Mouse (Mus musculus): Measurements from ENCODE around the gene Vps11.
"Not testable (repeated sequence)": the region's sequence is repeated elsewhere in the genome, so short reads cannot be mapped to it uniquely, and the experiment has no call there.

The Vps11 gene

DNA sequence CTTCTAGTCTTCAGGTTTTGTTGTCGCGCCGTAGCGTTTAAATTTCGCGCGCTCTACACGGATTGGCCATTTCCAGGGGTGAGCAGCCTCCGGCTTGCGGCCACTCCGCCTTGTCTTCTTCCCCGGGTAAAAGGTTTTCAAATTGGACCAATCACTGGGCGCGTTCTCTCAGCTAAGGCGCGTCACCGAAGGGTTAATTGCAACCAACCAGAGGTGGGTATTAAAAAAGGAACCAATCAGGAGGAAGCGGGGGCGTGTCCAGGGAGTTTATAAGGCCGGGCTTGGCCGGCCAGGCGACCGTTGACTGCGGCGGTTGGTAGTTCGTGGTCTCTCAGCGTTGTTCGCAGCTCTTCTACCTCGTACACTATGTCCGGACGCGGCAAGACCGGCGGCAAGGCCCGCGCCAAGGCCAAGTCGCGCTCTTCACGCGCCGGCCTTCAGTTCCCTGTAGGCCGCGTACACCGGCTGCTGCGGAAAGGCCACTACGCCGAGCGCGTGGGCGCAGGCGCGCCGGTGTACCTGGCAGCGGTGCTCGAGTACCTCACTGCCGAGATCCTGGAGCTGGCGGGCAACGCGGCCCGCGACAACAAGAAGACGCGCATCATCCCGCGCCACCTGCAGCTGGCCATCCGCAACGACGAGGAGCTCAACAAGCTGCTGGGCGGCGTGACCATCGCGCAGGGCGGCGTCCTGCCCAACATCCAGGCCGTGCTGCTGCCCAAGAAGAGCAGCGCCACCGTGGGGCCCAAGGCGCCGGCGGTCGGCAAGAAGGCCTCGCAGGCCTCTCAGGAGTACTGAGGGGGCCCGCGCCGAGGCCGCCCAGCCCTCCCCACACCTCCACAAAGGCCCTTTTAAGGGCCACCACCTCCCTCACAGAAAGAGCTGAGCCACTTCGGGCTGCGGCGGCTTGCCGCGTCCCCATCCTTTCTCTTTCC, 26.8 kb downstream of the Vps11 start, which contains the start of gene H2afx:
Gene H2afx (plus strand): TSS at position 299 of the 935 bp plus-strand sequence.
- DNase-seq: peak; percentile 99

DNA sequence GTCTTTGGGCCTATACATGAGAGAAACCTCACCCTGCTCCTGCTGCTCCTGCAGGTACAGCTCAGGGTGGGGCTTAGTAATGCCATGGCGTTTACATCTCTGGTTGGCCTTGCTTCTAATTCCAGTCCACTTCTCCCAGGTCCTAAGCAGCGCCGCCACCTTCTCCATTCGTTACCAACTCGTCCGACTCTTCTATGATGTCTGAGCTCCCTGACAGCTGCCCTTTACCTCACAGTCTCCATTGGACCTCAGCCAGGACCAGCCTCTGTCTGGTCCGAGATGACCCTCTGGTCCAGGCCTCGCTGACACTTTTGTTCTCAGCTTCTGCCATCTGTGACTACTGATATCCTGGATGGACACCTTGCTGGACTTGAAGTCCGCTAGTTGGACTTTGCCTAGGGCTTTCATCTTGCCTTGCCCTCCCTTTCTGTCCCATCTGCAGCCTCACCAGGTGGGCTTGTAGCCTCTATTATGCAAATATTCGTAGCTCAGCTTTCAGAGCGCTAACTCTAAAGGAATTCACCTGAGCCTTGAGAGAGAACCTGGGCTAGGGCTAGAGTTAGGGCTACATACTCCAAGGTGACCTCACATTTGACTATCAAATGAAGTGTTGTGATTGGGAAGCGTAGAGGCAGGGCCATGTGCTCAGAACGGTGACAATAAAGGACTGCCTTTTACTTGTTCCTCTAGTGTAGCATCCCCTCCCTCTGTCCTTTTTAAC, 28.4 kb downstream of the Vps11 start:
- DNase-seq: no peak

DNA sequence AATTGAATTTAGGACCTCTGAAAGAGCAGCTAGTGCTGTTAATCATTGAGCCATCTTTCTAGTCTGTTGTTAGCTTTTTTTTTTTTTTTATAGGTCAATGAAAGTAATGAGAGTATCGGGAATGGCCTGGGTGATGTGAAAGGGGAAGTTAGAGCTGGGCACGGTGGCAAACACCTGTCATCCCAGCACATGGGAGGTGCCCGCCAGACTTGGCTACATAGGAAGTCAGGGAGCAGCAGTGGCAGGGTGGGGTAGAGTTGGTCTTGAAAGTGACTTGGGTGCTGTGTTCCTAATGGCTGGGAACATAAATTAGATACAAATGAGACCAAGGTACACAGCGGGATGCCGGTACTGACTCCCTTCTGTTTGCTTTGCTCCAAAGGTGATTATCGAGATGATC, 30.7 kb downstream of the Vps11 start:
- DNase-seq: no peak

GRCm38 (mm10) chr9:44327926-44328325, 33.5 kb downstream of the Vps11 start:
- DNase-seq: no peak

- DNase-seq: no peak
These were observed 34.3 kb downstream of the Vps11 start for GRCm38 (mm10) chr9:44327064-44327711.

DNA sequence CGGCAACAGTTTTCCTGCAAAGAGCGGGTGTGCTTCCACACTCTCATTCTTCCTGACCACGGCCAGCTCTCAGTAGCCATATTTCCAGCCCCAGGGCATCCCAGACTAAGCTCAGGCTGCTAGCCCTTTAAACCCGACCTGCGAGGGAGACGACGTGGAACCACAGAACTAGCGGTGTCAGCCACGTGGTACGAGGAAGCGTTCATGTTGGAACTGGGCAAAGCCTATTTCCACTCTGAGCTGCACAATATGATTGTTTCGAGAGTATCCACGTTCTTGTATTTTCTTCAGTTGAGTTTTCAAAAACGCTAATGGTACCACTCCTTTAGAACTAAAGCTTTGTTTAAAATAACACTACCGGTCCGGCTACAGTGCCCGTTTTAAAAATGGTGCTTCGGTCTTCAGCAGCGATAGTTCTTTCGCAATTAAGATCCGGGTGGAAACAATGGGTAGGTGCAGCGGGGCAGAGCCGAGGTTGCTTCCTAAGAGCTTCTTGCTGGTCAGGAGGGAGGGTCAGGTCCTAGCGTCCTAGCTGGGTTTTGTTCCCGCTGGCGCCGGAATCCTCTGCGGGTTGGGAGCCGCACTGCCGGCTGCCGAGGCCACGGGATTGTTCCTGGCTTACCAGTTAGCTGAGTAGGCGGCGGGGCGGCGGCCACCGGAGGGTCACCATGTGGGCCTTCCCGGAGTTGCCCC, 35.0 kb downstream of the Vps11 start:
- peak; percentile 91 for DNase-seq

GRCm38 (mm10) chr9:44325768-44326370, 35.6 kb downstream of the Vps11 start, which contains the start of gene Dpagt1:
Gene Dpagt1, plus strand, starts transcription at chr9:44326019.
- no peak for DNase-seq

GRCm38 (mm10) chr9:44325032-44325767, 36.3 kb downstream of the Vps11 start:
- not testable (repeated sequence) for DNase-seq

GRCm38 (mm10) chr9:44324147-44324546, 37.3 kb downstream of the Vps11 start:
- no peak for DNase-seq

DNA sequence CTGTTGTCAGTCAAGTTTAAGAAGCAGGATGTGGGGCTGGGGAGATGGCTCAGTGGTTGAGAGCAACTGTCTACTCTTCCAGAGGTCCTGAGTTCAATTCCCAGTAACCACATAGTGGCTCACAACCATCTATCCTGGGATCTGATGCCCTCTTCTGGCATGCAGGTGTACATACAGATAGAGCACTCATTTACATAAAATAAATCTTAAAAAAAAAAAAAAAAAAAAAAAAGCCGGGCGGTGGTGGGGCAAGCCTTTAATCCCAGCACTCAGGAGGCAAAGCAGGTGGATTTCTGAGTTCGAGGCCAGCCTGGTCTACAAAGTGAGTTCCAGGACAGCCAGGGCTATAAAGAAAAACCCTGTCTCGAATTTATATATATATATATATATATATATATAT, 37.8 kb downstream of the Vps11 start:
- DNase-seq: not testable (repeated sequence)

DNA sequence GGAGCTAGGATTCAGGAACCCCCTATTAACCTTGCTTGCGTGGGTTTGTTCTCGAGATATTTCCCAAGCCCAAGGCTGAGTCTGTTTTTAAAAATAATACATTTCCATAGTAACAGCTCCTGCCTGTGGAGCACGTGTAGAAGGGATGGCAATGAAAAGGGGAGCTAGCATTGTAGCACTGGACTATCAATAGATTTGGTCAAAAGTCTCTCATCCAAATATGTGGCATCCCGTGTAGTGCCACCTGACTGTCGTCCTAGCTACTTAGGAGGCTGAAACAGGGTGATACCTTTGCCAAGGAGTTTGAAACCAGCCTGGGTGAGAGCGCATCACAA, 40.7 kb downstream of the Vps11 start:
- DNase-seq: peak; percentile 49

- peak; percentile 96 for DNase-seq
These were observed 41.3 kb downstream of the Vps11 start, which contains the start of gene C2cd2l for GRCm38 (mm10) chr9:44319887-44320798. Gene C2cd2l, minus strand, starts transcription at chr9:44320285.

DNA sequence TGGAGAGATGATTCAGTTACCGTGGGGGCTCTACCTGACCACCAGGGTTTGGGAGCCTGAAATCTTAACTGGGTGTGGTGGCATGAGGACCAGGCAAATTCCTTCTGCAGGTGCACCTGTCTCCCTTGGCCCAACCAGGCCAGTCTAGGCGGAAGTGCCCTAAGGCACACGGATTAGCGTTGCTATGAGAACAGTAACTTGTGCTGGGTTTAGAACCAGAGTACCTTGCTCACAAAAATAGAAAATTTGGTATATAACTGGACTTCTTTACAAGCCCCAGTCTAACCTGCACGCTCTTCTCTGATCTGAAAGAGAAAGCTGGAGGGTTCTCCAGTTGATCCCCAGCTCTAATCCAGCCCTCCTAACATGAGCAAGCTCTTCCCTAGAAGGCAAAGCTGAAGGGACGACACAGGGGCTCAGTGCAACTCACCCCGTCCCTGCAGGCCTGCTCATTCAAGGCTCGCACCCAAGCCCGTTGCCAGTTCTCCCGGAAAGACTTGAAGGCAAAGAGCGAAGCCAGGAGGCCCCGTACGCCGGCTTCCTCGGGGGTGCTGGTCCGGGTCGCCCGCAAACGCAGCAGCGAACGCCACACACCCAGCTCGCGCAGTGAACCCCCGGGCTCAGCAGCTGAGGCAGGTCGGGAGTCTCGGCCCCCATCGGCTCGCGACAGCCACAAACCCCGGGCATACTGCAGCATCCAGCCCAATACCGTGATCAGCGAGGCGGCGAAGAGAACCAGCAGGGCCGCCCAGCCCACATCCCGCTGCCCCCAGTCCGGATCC, 42.2 kb downstream of the Vps11 start:
- no peak for DNase-seq

DNA sequence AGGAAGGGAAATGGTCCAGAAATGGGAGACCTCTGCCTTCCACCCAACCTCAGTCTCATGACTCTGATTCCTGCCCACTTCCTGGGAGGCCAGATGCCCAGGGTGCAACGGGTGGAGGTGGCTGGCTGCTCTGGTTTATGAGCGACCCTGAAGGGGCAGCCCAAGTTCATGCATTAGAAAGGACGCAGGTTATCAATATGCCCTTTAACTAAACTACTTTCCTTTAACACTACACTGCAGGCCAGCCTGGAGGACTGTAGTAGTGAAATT, 42.7 kb downstream of the Vps11 start:
- DNase-seq: no peak

DNA sequence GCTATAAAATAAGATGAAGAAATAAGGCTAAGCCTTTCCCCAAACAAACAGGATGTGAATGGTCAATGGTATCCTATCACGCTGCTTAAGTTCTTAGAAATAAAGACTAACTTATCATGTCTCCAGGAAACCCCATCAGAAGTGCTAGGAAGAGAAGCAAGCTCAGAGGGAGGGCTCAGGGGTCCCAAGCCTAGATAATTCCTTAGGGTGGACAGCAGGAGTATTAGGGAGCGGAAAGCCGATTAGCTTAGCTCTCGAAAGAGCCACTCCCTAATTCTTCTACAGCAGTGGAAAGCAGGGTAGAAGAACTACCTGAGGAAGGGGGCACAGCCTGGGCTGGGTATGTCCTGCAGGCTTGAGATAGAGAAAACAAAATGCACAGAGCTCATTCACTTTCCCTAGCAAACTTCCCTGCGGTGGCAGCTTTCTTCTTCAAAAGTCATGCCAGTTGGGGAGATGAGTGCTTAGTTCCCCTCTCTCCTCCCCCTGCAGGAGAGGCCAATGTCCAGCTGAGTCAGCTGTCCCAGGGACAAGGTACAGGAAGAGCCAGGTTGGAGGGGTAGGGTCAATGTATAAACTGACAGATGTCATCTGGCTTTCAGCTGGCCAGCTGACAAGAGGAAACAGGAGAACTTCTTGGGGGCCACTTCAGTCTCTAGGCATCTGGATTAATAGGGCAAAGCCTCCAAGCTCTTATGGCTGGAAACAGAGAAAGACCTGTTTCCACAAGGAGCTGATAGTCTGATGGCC, 43.2 kb downstream of the Vps11 start:
- DNase-seq: no peak

DNA sequence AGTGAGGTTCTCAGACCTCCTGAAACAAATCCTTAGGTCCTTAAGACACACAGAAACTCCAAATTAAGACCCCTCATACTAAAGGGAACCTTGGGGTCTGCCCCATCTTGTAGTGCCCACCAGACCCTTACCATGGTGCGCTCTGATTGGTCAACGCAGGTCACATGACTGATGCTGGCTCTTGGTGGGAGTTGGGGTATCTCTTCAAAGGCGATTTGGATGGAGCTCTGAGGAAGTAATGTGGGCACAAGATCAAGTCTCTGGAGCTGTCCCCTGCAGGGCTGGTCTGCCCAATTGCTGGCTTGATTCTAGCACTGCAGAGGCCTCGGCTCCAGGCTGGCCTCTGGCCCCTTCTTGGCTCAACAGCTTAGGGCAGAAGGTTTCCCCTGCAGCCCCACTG, 44.0 kb downstream of the Vps11 start:
- DNase-seq: no peak

GRCm38 (mm10) chr9:44314910-44315309, 46.6 kb downstream of the Vps11 start:
- no peak for DNase-seq

- DNase-seq: no peak
These were observed 47.3 kb downstream of the Vps11 start for GRCm38 (mm10) chr9:44314257-44314547.

Data from right cerebral cortex, adult 18-20 months (tissue).